7 mouse cellular contexts compared by ENCODE assay signal in the genomic region with DNA sequence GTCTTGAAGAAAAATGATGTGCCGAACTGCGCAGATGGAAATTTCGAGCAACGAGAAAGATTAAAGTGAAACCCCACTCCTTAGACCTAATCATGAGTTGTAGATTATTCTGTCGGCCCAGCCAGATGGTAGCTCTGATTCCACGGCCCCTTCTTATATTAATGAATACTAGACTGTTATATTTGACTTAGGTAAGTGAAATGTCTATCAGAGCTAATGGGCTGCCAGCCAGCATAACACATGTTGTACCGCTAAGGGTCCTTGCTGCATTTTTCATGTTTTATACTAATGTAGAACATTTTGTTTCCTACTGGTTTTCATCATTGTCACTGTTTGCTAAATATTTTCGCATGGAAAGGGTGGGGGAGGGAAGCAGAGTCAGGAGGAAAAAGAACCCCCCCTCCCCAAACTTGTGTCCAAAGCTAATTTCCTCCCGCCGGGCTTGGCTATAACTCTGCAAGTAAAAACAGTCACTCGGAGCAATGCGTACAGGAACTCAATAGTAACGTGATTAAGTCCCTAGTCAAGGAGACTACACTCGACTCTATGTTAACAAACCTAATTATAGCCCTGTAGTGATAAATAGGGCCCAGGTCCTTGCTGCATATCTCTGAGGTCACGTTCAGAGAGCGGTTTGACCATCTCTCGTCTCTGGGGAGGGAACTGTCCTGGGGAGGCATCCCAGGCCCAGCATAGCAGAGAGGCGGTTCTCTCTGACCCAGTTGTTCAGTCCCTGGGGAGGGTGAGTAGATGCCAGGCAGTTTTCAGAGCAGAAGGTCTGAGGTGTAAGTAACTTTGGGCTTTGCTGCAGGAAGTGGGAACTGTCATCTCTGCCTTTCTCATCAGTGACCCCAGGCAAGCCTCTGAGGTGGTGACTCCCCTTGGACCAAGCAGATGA. TPM values are rescaled to one million over a fixed set of nuclear protein-coding genes. Genes with fewer than 3 reads are reported as not detected.
DNase-seq lines count a peak whose midpoint lies in the region; ATAC-seq and TF ChIP-seq lines count a peak whose summit lies in the region.

No protein-coding gene starts in this region.

- no peak overlapping the region for H3K9ac ChIP-seq in midbrain, postnatal 0 days (replicated peaks; ENCODE audit: low read length, poor library complexity, severe bottlenecking)
- no peak overlapping the region for H3K9ac ChIP-seq in midbrain, embryonic 13.5 days (replicated peaks)
- no peak overlapping the region for H3K9ac ChIP-seq in heart, embryonic 12.5 days
- H3K9ac ChIP-seq in neural tube, embryonic 13.5 days, result no peak overlapping the region

- no peak overlapping the region for H3K4me3 ChIP-seq in midbrain, postnatal 0 days (ENCODE audit: low read depth, low read length)
- H3K4me3 ChIP-seq in midbrain, embryonic 13.5 days (replicated peaks), result no peak overlapping the region
- H3K4me3 ChIP-seq in heart, embryonic 12.5 days, result no peak overlapping the region
- H3K4me3 ChIP-seq in neural tube, embryonic 13.5 days, result no peak overlapping the region

- H3K27ac ChIP-seq in midbrain, postnatal 0 days (ENCODE audit: low read depth, low read length), result no peak overlapping the region
- H3K27ac ChIP-seq in midbrain, embryonic 13.5 days, result no peak overlapping the region
- peak overlapping the region; percentile 68; the same call in 1 of the 2 replicates for H3K27ac ChIP-seq in heart, embryonic 12.5 days (ENCODE audit: poor library complexity, severe bottlenecking)
- H3K27ac ChIP-seq in neural tube, embryonic 13.5 days (replicated peaks), result no peak overlapping the region

- no peaks in the 10 kb centered on the region for H3K9me3 ChIP-seq in midbrain, postnatal 0 days (ENCODE audit: low read length)
- H3K9me3 ChIP-seq in midbrain, embryonic 13.5 days, result no peaks in the 10 kb centered on the region
- no peaks in the 10 kb centered on the region for H3K9me3 ChIP-seq in heart, embryonic 12.5 days (replicated peaks)
- no peaks in the 10 kb centered on the region for H3K9me3 ChIP-seq in neural tube, embryonic 13.5 days

- H3K4me1 ChIP-seq in midbrain, postnatal 0 days (ENCODE audit: insufficient read depth, low read length), result no peaks in the 10 kb centered on the region; the same call in 1 of the 2 replicates
- H3K4me1 ChIP-seq in midbrain, embryonic 13.5 days (replicated peaks), result peaks cover 14% of the 10 kb centered on the region
- peaks cover 28% of the 10 kb centered on the region for H3K4me1 ChIP-seq in heart, embryonic 12.5 days (replicated peaks)
- peaks cover 30% of the 10 kb centered on the region for H3K4me1 ChIP-seq in neural tube, embryonic 13.5 days (replicated peaks)

- peak; percentile 61 for DNase-seq in midbrain, postnatal 0 days (ENCODE audit: low spot score)
- DNase-seq in kidney, postnatal 36 days, result peak; percentile 6 to 8
- no peak for DNase-seq in left cerebral cortex, adult 9 months (ENCODE audit: low spot score in 2 of 2)

- no peaks in the 10 kb centered on the region for H3K36me3 ChIP-seq in midbrain, postnatal 0 days (ENCODE audit: insufficient read depth, low read length)
- H3K36me3 ChIP-seq in midbrain, embryonic 13.5 days, result no peaks in the 10 kb centered on the region
- H3K36me3 ChIP-seq in heart, embryonic 12.5 days, result no peaks in the 10 kb centered on the region
- no peaks in the 10 kb centered on the region for H3K36me3 ChIP-seq in neural tube, embryonic 13.5 days

- ATAC-seq in midbrain, postnatal 0 days (ENCODE audit: low FRiP score), result no peak
- ATAC-seq in midbrain, embryonic 13.5 days, result no peak
- peak; percentile 15; the same call in 1 of the 2 replicates for ATAC-seq in heart, embryonic 12.5 days (ENCODE audit: insufficient number of reproducible peaks, low FRiP score)
- peak; percentile 51; the same call in 1 of the 2 replicates for ATAC-seq in neural tube, embryonic 13.5 days (ENCODE audit: low read depth)
- no peak for ATAC-seq in inflammation-experienced regulatory T-cells, adult 6 months

- 64% methylated on average over 18 of the region's 18 CpGs for WGBS in midbrain, postnatal 0 days
- WGBS in midbrain, embryonic 13.5 days, result 75% methylated on average over 18 of the region's 18 CpGs
- WGBS in heart, embryonic 12.5 days, result 25% methylated on average over 18 of the region's 18 CpGs
- 38% methylated on average over 18 of the region's 18 CpGs for WGBS in neural tube, embryonic 13.5 days

- H3K27me3 ChIP-seq in midbrain, postnatal 0 days (ENCODE audit: insufficient read depth, low read length), result no peaks in the 10 kb centered on the region
- H3K27me3 ChIP-seq in midbrain, embryonic 13.5 days, result no peaks in the 10 kb centered on the region
- H3K27me3 ChIP-seq in heart, embryonic 12.5 days (replicated peaks), result no peaks in the 10 kb centered on the region
- no peaks in the 10 kb centered on the region for H3K27me3 ChIP-seq in neural tube, embryonic 13.5 days

- no peak for TF ChIP-seq CTCF in midbrain, postnatal 0 days (IDR thresholded peaks at IDR 0.05)

- no peak overlapping the region for H3K4me2 ChIP-seq in midbrain, postnatal 0 days (ENCODE audit: low read depth, low read length, poor library complexity, severe bottlenecking)
- H3K4me2 ChIP-seq in midbrain, embryonic 13.5 days (replicated peaks), result no peak overlapping the region
- H3K4me2 ChIP-seq in heart, embryonic 12.5 days, result peak overlapping the region; percentile 58
- H3K4me2 ChIP-seq in neural tube, embryonic 13.5 days, result peak overlapping the region; percentile 47

RNA-seq across cellular contexts. Expression of a gene that starts 56.0 kb away (rescaled TPM):
- 34.2 and 38.5 TPM in 2 replicates for total RNA-seq in midbrain, postnatal 0 days (2014; rRNA removed)
- polyA plus RNA-seq in midbrain, postnatal 0 days (2015; fragmentation: Nextera tagmentation; extraction: Ambion mirVana), result 58.4 and 65.3 TPM in 2 replicates
- polyA plus RNA-seq in midbrain, embryonic 13.5 days (2015; fragmentation: Nextera tagmentation; extraction: Ambion mirVana), result 25.8 and 26.6 TPM in 2 replicates
- 40.8 and 43.5 TPM in 2 replicates for polyA plus RNA-seq in heart, embryonic 12.5 days (2016; fragmentation: Nextera tagmentation; extraction: Ambion mirVana)
- polyA plus RNA-seq in neural tube, embryonic 13.5 days (2015; fragmentation: Nextera tagmentation; extraction: Ambion mirVana), result 25.7 and 29.4 TPM in 2 replicates
- 10 to 100 TPM; 15.0 to 21.0 (median 18.2) TPM for polyA plus RNA-seq in inflammation-experienced regulatory T-cells, adult 6 months (2017; shearing (Covaris generic))

Comparison
In these comparisons a context has a peak if more than half of its experiments do, and no peak if none do; other contexts are left out.
1. ATAC-seq: peak in heart, embryonic 12.5 days (single experiment) and neural tube, embryonic 13.5 days (single experiment); none in midbrain, postnatal 0 days (single experiment), midbrain, embryonic 13.5 days (single experiment) and inflammation-experienced regulatory T-cells, adult 6 months (single experiment).
2. DNase-seq: peak in midbrain, postnatal 0 days (single experiment) and kidney, postnatal 36 days (2 of 2); none in left cerebral cortex, adult 9 months (0 of 2).
3. H3K4me2 ChIP-seq: peak in heart, embryonic 12.5 days (single experiment) and neural tube, embryonic 13.5 days (single experiment); none in midbrain, postnatal 0 days (single experiment) and midbrain, embryonic 13.5 days (single experiment).